Mouse (Mus musculus) kidney, embryonic 14.5 days (tissue): Measurements from ENCODE around the gene Wrap53. TPM values are rescaled to one million over a fixed set of nuclear protein-coding genes. Genes with fewer than 3 reads are reported as not detected.

ENCODE experiments used
- ATAC-seq: fragments of 200-750 bp; cut with Nextera tagmentation; 2 replicates; pipeline ENCODE4 v1.8.0; 2017; ENCODE audit warnings: moderate number of reproducible peaks, mild to moderate bottlenecking, moderate TSS enrichment, moderate library complexity; ENCODE audit not compliant: low FRiP score, low TSS enrichment
- H3K27ac ChIP-seq: fragments of 300-500 bp; sonication (generic); 2 replicates; pipeline ENCODE4 v1.5.1; 2014; ENCODE audit warnings: low read depth, mild to moderate bottlenecking, low read length, moderate library complexity, mixed read lengths
- H3K27me3 ChIP-seq: fragments of 300-500 bp; sonication (generic); 2 replicates; pipeline ENCODE4 v1.6.1; 2014; ENCODE audit warnings: mild to moderate bottlenecking, low read length; ENCODE audit not compliant: control insufficient read depth, insufficient read depth
- H3K36me3 ChIP-seq: fragments of 300-500 bp; sonication (generic); 2 replicates; pipeline ENCODE4 v1.6.1; 2014; ENCODE audit warnings: low read length, mixed read lengths; ENCODE audit not compliant: control insufficient read depth, insufficient read depth
- H3K4me1 ChIP-seq: fragments of 300-500 bp; sonication (generic); 2 replicates; pipeline ENCODE4 v1.6.1; 2014; ENCODE audit warnings: low read length, mixed read lengths; ENCODE audit not compliant: control insufficient read depth, insufficient read depth
- H3K4me2 ChIP-seq: fragments of 300-500 bp; sonication (generic); replicated peaks from 2 replicates; pipeline ENCODE4 v1.6.1; 2014; ENCODE audit warnings: low read depth, mild to moderate bottlenecking, low read length
- H3K4me3 ChIP-seq: fragments of 300-500 bp; sonication (generic); 2 replicates; pipeline ENCODE4 v1.5.1; 2014; ENCODE audit warnings: mild to moderate bottlenecking, low read length
- H3K9ac ChIP-seq: fragments of 300-500 bp; sonication (generic); 2 replicates; pipeline ENCODE4 v1.6.1; 2014; ENCODE audit warnings: low read depth, mild to moderate bottlenecking, low read length, moderate library complexity
- H3K9me3 ChIP-seq: fragments of 300-500 bp; sonication (generic); 2 replicates; pipeline ENCODE4 v1.6.1; 2016; ENCODE audit warnings: low read length; ENCODE audit not compliant: control insufficient read depth
- WGBS: fragments of 180-500 bp; shearing (Covaris S2); extraction: QIAGEN DNeasy Blood & Tissue Kit; methylation state at CpG from one replicate; pipeline ENCODE4 v1.1.7; 2014; 5-methylcytosine and 5-hydroxymethylcytosine counted together
- polyA plus RNA-seq: library from polyadenylated mRNA; unstranded; fragments of >200 nt; fragmentation: Nextera tagmentation; extraction: Ambion mirVana; gene quantifications from 2 replicates; pipeline ENCODE4 v1.2.1, GENCODE M21; 2014

Gene Wrap53
- polyA plus RNA-seq, 1 experiment from 2014 or later: 31.9 TPM

GRCm38 (mm10) chr11:69592799-69593198, 12.7 kb upstream of the Wrap53 start:
- Histone ChIP-seq H3K4me1 (no peaks in the 10 kb centered on the region), H3K27me3 (no peaks in the 10 kb centered on the region), H3K9me3 (no peaks in the 10 kb centered on the region), H3K4me2 (no peak overlapping the region), H3K9ac (no peak overlapping the region), H3K27ac (no peak overlapping the region), H3K36me3 (peaks cover 56% of the 10 kb centered on the region), H3K4me3 (no peak overlapping the region)
- ATAC-seq: no peak
- WGBS: 90% methylated on average over 4 of the region's 4 CpGs

- peaks cover 63% of the 10 kb centered on the region for H3K36me3 ChIP-seq
- no peak overlapping the region for H3K4me2 ChIP-seq
- H3K9ac ChIP-seq: no peak overlapping the region
- no peaks in the 10 kb centered on the region for H3K27me3 ChIP-seq
- no peaks in the 10 kb centered on the region for H3K4me1 ChIP-seq
- H3K27ac ChIP-seq: no peak overlapping the region
- no peak overlapping the region for H3K4me3 ChIP-seq
- 91% methylated on average over 7 of the region's 7 CpGs for WGBS
- H3K9me3 ChIP-seq: no peaks in the 10 kb centered on the region
- no peak for ATAC-seq
Measured at GRCm38 (mm10) chr11:69591899-69592637, 12.0 kb upstream of the Wrap53 start.

DNA sequence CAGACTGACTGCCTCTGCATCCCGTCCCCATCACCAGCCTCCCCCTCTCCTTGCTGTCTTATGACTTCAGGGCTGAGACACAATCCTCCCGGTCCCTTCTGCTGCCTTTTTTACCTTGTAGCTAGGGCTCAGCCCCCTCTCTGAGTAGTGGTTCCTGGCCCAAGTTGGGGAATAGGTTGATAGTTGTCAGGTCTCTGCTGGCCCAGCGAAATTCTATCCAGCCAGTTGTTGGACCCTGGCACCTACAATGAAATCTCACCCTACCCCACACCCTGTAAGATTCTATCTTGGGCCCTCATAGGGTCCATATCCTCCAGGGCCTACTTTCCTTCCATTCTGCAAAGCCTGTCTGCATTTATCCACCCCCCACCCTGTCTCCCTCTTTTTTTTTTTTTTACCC, 11.4 kb upstream of the Wrap53 start:
- Histone ChIP-seq H3K4me1 (no peaks in the 10 kb centered on the region), H3K4me2 (no peak overlapping the region), H3K27ac (no peak overlapping the region), H3K9ac (no peak overlapping the region), H3K4me3 (no peak overlapping the region), H3K9me3 (no peaks in the 10 kb centered on the region), H3K36me3 (peaks cover 69% of the 10 kb centered on the region), H3K27me3 (no peaks in the 10 kb centered on the region)
- ATAC-seq: no peak
- 85% methylated on average over 3 of the region's 3 CpGs for WGBS

GRCm38 (mm10) chr11:69590622-69591021, 10.6 kb upstream of the Wrap53 start:
- Histone ChIP-seq H3K4me1 (no peaks in the 10 kb centered on the region), H3K27me3 (no peaks in the 10 kb centered on the region), H3K27ac (no peak overlapping the region), H3K9me3 (no peaks in the 10 kb centered on the region), H3K4me2 (no peak overlapping the region), H3K36me3 (peaks cover 70% of the 10 kb centered on the region), H3K4me3 (no peak overlapping the region), H3K9ac (no peak overlapping the region)
- no peak for ATAC-seq
- 96% methylated on average over 8 of the region's 8 CpGs for WGBS

- Histone ChIP-seq H3K36me3 (peaks cover 72% of the 10 kb centered on the region), H3K4me2 (no peak overlapping the region), H3K9me3 (no peaks in the 10 kb centered on the region), H3K27me3 (no peaks in the 10 kb centered on the region), H3K4me3 (no peak overlapping the region), H3K9ac (no peak overlapping the region), H3K4me1 (no peaks in the 10 kb centered on the region), H3K27ac (no peak overlapping the region)
- 92% methylated on average over 22 of the region's 22 CpGs for WGBS
- no peak for ATAC-seq
Measured at GRCm38 (mm10) chr11:69589207-69589834, 9.3 kb upstream of the Wrap53 start.

- ATAC-seq: no peak
- H3K9ac ChIP-seq: no peak overlapping the region
- 79% methylated on average over 7 of the region's 7 CpGs for WGBS
- no peaks in the 10 kb centered on the region for H3K9me3 ChIP-seq
- H3K27ac ChIP-seq: no peak overlapping the region
- no peak overlapping the region for H3K4me3 ChIP-seq
- no peak overlapping the region for H3K4me2 ChIP-seq
- peaks cover 54% of the 10 kb centered on the region for H3K36me3 ChIP-seq
- H3K4me1 ChIP-seq: peaks cover 11% of the 10 kb centered on the region
- H3K27me3 ChIP-seq: no peaks in the 10 kb centered on the region
Measured at GRCm38 (mm10) chr11:69585718-69586325, 5.8 kb upstream of the Wrap53 start.

- WGBS: 97% methylated on average over 13 of the region's 13 CpGs
- H3K9ac ChIP-seq: no peak overlapping the region
- H3K27me3 ChIP-seq: no peaks in the 10 kb centered on the region
- H3K4me1 ChIP-seq: peaks cover 11% of the 10 kb centered on the region
- ATAC-seq: no peak
- H3K4me3 ChIP-seq: no peak overlapping the region
- H3K4me2 ChIP-seq: no peak overlapping the region
- no peak overlapping the region for H3K27ac ChIP-seq
- H3K36me3 ChIP-seq: peaks cover 46% of the 10 kb centered on the region
- no peaks in the 10 kb centered on the region for H3K9me3 ChIP-seq
Measured at GRCm38 (mm10) chr11:69584937-69585336, 4.9 kb upstream of the Wrap53 start.

DNA sequence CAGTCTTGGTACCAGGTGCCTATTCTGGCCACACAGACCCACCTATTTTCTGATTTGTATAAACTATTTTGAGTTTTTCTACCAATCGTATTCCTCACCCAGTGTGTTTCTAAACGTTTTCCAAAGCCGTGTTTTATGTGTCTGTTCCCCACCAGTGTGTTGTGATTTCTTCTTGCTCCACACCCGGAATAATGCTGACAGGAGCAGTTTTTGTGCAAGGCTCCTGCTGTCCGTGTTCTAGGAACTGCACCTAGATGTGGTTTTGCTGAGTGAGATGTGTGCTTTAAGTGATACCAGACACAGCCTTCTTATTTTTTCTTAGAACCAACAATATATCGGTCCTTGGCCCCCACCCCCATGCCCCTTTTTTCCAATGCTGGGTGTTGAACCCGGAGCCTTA, 4.0 kb upstream of the Wrap53 start:
- no peak overlapping the region for H3K4me2 ChIP-seq
- no peaks in the 10 kb centered on the region for H3K9me3 ChIP-seq
- peaks cover 36% of the 10 kb centered on the region for H3K36me3 ChIP-seq
- H3K9ac ChIP-seq: no peak overlapping the region
- WGBS: 81% methylated on average over 7 of the region's 7 CpGs
- H3K4me3 ChIP-seq: no peak overlapping the region
- H3K27me3 ChIP-seq: no peaks in the 10 kb centered on the region
- no peak for ATAC-seq
- H3K4me1 ChIP-seq: peaks cover 11% of the 10 kb centered on the region
- H3K27ac ChIP-seq: no peak overlapping the region

DNA sequence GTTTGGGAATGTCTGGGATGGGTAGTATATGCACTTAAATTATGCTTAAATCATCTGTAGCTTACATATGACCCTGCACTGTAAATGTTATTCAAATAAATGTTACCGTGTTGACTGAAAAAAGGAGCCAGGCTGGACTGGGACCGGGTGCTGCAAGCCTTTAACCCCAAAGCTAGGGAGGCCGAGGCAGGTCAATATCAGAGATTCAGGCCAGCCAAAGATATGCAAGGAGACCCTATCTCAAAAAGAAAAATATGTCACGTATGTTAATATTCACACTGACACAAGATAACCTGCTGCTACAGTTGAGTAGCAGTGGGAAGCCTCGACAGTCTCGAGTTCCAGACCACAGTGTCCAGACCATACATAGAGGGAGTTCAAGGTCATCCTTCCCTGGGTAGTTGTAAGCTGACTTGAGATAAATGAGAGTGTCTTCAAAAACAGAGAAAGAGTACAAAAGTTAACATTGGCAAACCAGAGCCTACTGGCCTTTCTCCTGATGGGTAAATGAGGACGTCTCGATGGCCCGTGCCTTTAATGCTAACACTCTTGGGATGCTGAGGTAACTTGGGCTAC, 2.3 kb upstream of the Wrap53 start:
- H3K27me3 ChIP-seq: no peaks in the 10 kb centered on the region
- H3K9ac ChIP-seq: peak overlapping the region; percentile 78; the same call in 1 of the 2 replicates
- peaks cover 23% of the 10 kb centered on the region for H3K4me1 ChIP-seq
- H3K4me3 ChIP-seq: peak overlapping the region; percentile 83
- H3K9me3 ChIP-seq: no peaks in the 10 kb centered on the region
- no peak overlapping the region for H3K27ac ChIP-seq
- peak overlapping the region; percentile 93 for H3K4me2 ChIP-seq
- 63% methylated on average over 9 of the region's 9 CpGs for WGBS
- no peak for ATAC-seq
- H3K36me3 ChIP-seq: peaks cover 21% of the 10 kb centered on the region
